Mouse (Mus musculus) olfactory bulb, adult 2 months (tissue): ENCODE data around the gene Pdpn. TPM values are rescaled to one million over a fixed set of nuclear protein-coding genes. Genes with fewer than 3 reads are reported as not detected.

Source experiments
- H3K27ac ChIP-seq: fragments of 200-500 bp; 2 replicates; pipeline ENCODE4 v1.5.1; 2012; ENCODE audit warnings: low read depth, low read length; ENCODE audit not compliant: insufficient read depth
- H3K4me1 ChIP-seq: fragments of 200-500 bp; 2 replicates; pipeline ENCODE4 v1.6.1; 2012; ENCODE audit warnings: low read length; ENCODE audit not compliant: control insufficient read depth, insufficient read depth
- H3K4me3 ChIP-seq: fragments of 200-500 bp; 2 replicates; pipeline ENCODE4 v1.5.1; 2012; ENCODE audit warnings: mild to moderate bottlenecking, low read depth, low read length, moderate library complexity; ENCODE audit not compliant: insufficient read depth
- CTCF ChIP-seq: fragments of 200-500 bp; IDR thresholded peaks from 2 replicates; pipeline ENCODE4 v1.5.1; 2012; ENCODE audit warnings: low read depth, mild to moderate bottlenecking, low read length, moderate library complexity; ENCODE audit not compliant: insufficient read depth
- POLR2A ChIP-seq: fragments of 200-500 bp; IDR thresholded peaks from 2 replicates; pipeline ENCODE4 v1.6.1; 2012; ENCODE audit warnings: mild to moderate bottlenecking, low read depth, low read length, moderate library complexity; ENCODE audit not compliant: insufficient read depth
- WGBS: fragments of 180-500 bp; shearing (Covaris S2); methylation state at CpG from one replicate; pipeline ENCODE4 v1.1.7; 2018; 5-methylcytosine and 5-hydroxymethylcytosine counted together
- polyA plus RNA-seq: library from polyadenylated mRNA; stranded (reverse); fragments of >200 nt; gene quantifications from 2 replicates; pipeline ENCODE4 v1.2.4, GENCODE M21; 2012; ENCODE audit warnings: low replicate concordance; ENCODE audit not compliant: missing spikeins, insufficient read depth, insufficient read length

Pdpn gene
- polyA plus RNA-seq, 1 experiment, result not detected

- H3K4me3 ChIP-seq, result no peak overlapping the region
These were observed 60.9 kb downstream of the Pdpn start for GRCm38 (mm10) chr4:143238241-143239031.

GRCm38 (mm10) chr4:143231790-143232422 is 67.5 kb downstream of the Pdpn start:
- Histone ChIP-seq H3K4me3 (no peak overlapping the region), H3K27ac (no peak overlapping the region), H3K4me1 (no peaks in the 10 kb centered on the region)
- TF ChIP-seq POLR2A (no peak), CTCF (no peak)
- 85% methylated on average over 10 of the region's 10 CpGs for WGBS

More at GRCm38 (mm10) chr4:143238241-143239031, 60.9 kb downstream of the Pdpn start:
- H3K4me1 ChIP-seq, result no peaks in the 10 kb centered on the region
- no peak for TF ChIP-seq CTCF
- no peak for TF ChIP-seq POLR2A
- WGBS, result 25% methylated on average over 23 of the region's 23 CpGs
- no peak overlapping the region for H3K27ac ChIP-seq

GRCm38 (mm10) chr4:143231110-143231509 is 68.3 kb downstream of the Pdpn start:
- Histone ChIP-seq H3K4me1 (no peaks in the 10 kb centered on the region), H3K4me3 (no peak overlapping the region), H3K27ac (no peak overlapping the region)
- WGBS, result 66% methylated on average over 3 of the region's 3 CpGs
- TF ChIP-seq POLR2A (no peak), CTCF (no peak)

- WGBS, result 74% methylated on average over 5 of the region's 5 CpGs
- H3K4me1 ChIP-seq, result no peaks in the 10 kb centered on the region
- TF ChIP-seq CTCF (no peak), POLR2A (no peak)
- no peak overlapping the region for H3K4me3 ChIP-seq
- H3K27ac ChIP-seq, result no peak overlapping the region
These were observed 71.4 kb downstream of the Pdpn start for GRCm38 (mm10) chr4:143227976-143228375.

GRCm38 (mm10) chr4:143225886-143226285 is 73.5 kb downstream of the Pdpn start:
- no peaks in the 10 kb centered on the region for H3K4me1 ChIP-seq
- no peak overlapping the region for H3K27ac ChIP-seq
- TF ChIP-seq CTCF (no peak), POLR2A (no peak)
- WGBS, result 72% methylated on average over 9 of the region's 9 CpGs
- H3K4me3 ChIP-seq, result no peak overlapping the region

- 0 out of 2 replicates have a peak, but pooled peaks cover 2% of the 10 kb centered on the region for H3K4me1 ChIP-seq
- WGBS, result 18% methylated on average over 9 of the region's 9 CpGs
- no peak overlapping the region for H3K27ac ChIP-seq
- no peak overlapping the region for H3K4me3 ChIP-seq
- no peak for TF ChIP-seq CTCF
- TF ChIP-seq POLR2A, result no peak
These were observed 80.0 kb downstream of the Pdpn start for GRCm38 (mm10) chr4:143219316-143219751.

GRCm38 (mm10) chr4:143218858-143219257 is 80.5 kb downstream of the Pdpn start:
- WGBS, result 88% methylated on average over 2 of the region's 2 CpGs
- no peak for TF ChIP-seq POLR2A
- no peak for TF ChIP-seq CTCF
- H3K4me1 ChIP-seq, result 0 out of 2 replicates have a peak, but pooled peaks cover 2% of the 10 kb centered on the region
- H3K27ac ChIP-seq, result no peak overlapping the region
- no peak overlapping the region for H3K4me3 ChIP-seq

Other genes with a start within 250 kb of the Pdpn start
- gene Prdm2, start 86.6 kb downstream of the Pdpn start, polyA plus RNA-seq, result 212 TPM in 1 of 2 replicates, not detected in the other
- not detected in 2 replicates for gene Lrrc38, start 50.2 kb upstream of the Pdpn start, polyA plus RNA-seq
- not detected in 2 replicates for gene Pramel1, start 94.9 kb upstream of the Pdpn start, polyA plus RNA-seq
- gene Pramef8, start 112.9 kb upstream of the Pdpn start, polyA plus RNA-seq, result not detected in 2 replicates
- gene Oog4, start 150.8 kb upstream of the Pdpn start, polyA plus RNA-seq, result not detected in 2 replicates
- not detected in 2 replicates for gene Gm13043, start 211.8 kb upstream of the Pdpn start, polyA plus RNA-seq
- not detected in 2 replicates for gene Gm13040, start 236.4 kb upstream of the Pdpn start, polyA plus RNA-seq